Mouse (Mus musculus): ENCODE measurements around the gene Ror1. TPM values are rescaled to one million over a fixed set of nuclear protein-coding genes. Genes with fewer than 3 reads are reported as not detected.

The Ror1 gene
- polyA plus RNA-seq, 1 experiment from 2014 or later: 13.0 TPM

DNA sequence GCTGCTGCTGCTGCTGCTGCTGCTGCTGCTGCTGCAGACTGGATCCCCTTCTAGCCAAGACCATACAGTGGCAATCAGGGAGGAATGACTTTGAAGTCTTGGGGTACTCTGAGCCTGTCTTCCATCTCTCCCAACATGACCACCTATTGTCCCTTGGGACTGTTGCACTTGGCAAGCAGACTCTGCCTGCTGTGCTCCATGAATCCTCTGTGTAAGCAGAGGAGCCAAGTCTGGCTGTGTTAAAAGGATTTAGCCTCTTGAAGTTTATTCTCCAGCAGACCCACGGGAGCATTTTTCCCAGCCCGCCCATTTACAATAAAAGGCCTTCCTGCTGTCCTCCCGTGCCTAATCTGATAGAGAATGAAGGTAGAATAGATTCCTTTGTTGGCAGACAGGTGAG lies 327.2 kb downstream of the Ror1 start:
- no peak for ATAC-seq (ENCODE audit: insufficient number of reproducible peaks, insufficient read depth, low FRiP score, low read depth)
- WGBS: 16% methylated on average over 3 of the region's 3 CpGs

GRCm38 (mm10) chr4:100426101-100426500 lies 330.5 kb downstream of the Ror1 start:
- Histone ChIP-seq H3K9me3 (ENCODE audit: control insufficient read depth, low read depth, low read length) (no peaks in the 10 kb centered on the region), H3K4me3 (ENCODE audit: low read depth, low read length) (no peak overlapping the region), H3K27ac (ENCODE audit: low read length) (no peak overlapping the region), H3K9ac (replicated peaks; ENCODE audit: low read depth, low read length) (no peak overlapping the region), H3K36me3 (ENCODE audit: control insufficient read depth, insufficient read depth, low read length) (no peaks in the 10 kb centered on the region), H3K27me3 (ENCODE audit: control insufficient read depth, insufficient read depth, low read length) (no peaks in the 10 kb centered on the region), H3K4me2 (replicated peaks; ENCODE audit: low read depth, low read length) (no peak overlapping the region), H3K4me1 (ENCODE audit: control insufficient read depth, insufficient read depth, low read length) (peaks cover 19% of the 10 kb centered on the region)
- ATAC-seq (ENCODE audit: insufficient number of reproducible peaks, insufficient read depth, low FRiP score, low read depth): no peak
- 84% methylated on average over 1 of the region's 1 CpGs for WGBS

More for the DNA sequence above, 327.2 kb downstream of the Ror1 start:
- H3K27ac ChIP-seq (ENCODE audit: low read length): peak overlapping the region; percentile 27; the same call in 1 of the 2 replicates
- H3K4me1 ChIP-seq (ENCODE audit: control insufficient read depth, insufficient read depth, low read length): peaks cover 9% of the 10 kb centered on the region; the same call in 1 of the 2 replicates
- H3K9ac ChIP-seq (replicated peaks; ENCODE audit: low read depth, low read length): no peak overlapping the region
- no peaks in the 10 kb centered on the region for H3K9me3 ChIP-seq (ENCODE audit: control insufficient read depth, low read depth, low read length)
- H3K4me3 ChIP-seq (ENCODE audit: low read depth, low read length): no peak overlapping the region
- H3K27me3 ChIP-seq (ENCODE audit: control insufficient read depth, insufficient read depth, low read length): no peaks in the 10 kb centered on the region
- H3K4me2 ChIP-seq (replicated peaks; ENCODE audit: low read depth, low read length): no peak overlapping the region
- H3K36me3 ChIP-seq (ENCODE audit: control insufficient read depth, insufficient read depth, low read length): no peaks in the 10 kb centered on the region

DNA sequence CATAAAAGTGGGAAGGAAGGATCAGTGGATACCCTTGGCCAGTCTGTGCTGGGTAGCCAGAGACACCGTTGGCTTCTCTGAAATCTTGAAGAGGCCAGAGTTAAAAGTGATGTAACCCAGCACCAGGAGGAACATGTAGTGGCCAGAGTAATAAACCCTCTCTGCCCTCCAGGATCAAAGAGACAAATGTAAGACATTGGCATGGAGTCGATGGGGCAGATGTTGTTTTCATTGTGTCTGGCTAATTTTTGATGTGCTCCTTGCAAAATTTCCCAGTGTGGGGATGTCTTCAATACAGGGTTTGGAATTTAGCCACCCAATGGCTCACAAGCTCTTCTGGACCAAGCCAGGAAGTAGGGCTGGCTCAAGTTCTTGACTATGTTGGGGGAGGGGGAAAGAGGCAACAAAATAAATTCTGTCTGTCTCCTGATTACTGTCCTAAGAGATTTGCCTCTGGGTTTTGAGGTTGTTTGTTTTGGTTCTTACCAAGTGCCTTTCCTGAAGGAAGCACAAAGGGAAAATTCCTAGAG lies 333.8 kb downstream of the Ror1 start:
- 72% methylated on average over 2 of the region's 2 CpGs for WGBS
- H3K9me3 ChIP-seq (ENCODE audit: control insufficient read depth, low read depth, low read length): no peaks in the 10 kb centered on the region
- H3K4me3 ChIP-seq (ENCODE audit: low read depth, low read length): no peak overlapping the region
- H3K9ac ChIP-seq (replicated peaks; ENCODE audit: low read depth, low read length): no peak overlapping the region
- no peak for ATAC-seq (ENCODE audit: insufficient number of reproducible peaks, insufficient read depth, low FRiP score, low read depth)
- no peaks in the 10 kb centered on the region for H3K36me3 ChIP-seq (ENCODE audit: control insufficient read depth, insufficient read depth, low read length)
- H3K27me3 ChIP-seq (ENCODE audit: control insufficient read depth, insufficient read depth, low read length): no peaks in the 10 kb centered on the region
- H3K27ac ChIP-seq (ENCODE audit: low read length): no peak overlapping the region
- H3K4me1 ChIP-seq (ENCODE audit: control insufficient read depth, insufficient read depth, low read length): peaks cover 10% of the 10 kb centered on the region
- no peak overlapping the region for H3K4me2 ChIP-seq (replicated peaks; ENCODE audit: low read depth, low read length)

DNA sequence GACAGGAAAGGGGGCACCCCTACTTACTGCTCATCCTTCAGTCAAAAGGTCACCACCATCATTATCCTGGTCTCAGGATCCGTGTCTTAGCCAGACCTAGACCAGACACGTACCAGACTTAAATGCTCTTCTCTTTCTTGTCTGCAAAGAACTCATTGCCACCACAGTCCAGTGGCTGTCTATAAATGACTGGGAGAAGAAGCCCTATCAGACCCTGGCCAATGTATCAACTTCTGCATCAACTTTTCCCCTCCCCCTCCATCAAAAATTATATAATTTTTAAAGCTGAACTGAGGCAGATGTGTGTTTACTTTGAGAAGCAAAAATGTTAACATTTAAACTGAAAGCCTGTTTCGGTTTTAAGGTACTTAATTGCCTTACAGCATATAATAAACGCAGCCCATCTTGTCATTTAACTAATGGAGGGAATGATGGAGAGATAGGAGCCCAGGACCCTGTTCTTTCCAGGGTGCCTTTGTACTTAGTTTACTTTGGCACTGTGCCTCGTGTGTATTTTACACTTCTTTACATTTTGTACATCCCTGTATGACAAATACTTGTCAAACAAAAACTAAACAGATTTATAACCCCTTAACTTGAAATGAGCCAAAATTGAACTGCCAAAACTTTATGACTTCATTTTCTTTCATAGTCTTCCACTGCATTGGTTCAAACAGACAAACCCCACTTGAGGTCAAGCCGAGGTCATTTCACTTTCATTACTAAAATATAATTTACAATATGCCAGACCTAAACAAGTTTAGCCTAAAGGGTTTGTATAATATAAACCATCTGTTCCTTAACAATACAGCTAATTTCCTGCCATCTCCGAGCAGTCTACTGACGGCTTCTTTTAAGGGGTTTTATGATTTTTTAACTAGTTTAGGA lies 339.9 kb downstream of the Ror1 start:
- ATAC-seq (ENCODE audit: insufficient number of reproducible peaks, insufficient read depth, low FRiP score, low read depth): peak; percentile 90
- H3K27me3 ChIP-seq (ENCODE audit: control insufficient read depth, insufficient read depth, low read length): no peaks in the 10 kb centered on the region
- no peak overlapping the region for H3K9ac ChIP-seq (replicated peaks; ENCODE audit: low read depth, low read length)
- H3K9me3 ChIP-seq (ENCODE audit: control insufficient read depth, low read depth, low read length): no peaks in the 10 kb centered on the region; the same call in 1 of the 2 replicates
- peak overlapping the region; percentile 56; the same call in 1 of the 2 replicates for H3K27ac ChIP-seq (ENCODE audit: low read length)
- H3K4me2 ChIP-seq (replicated peaks; ENCODE audit: low read depth, low read length): no peak overlapping the region; the same call in 1 of the 2 replicates
- H3K4me3 ChIP-seq (ENCODE audit: low read depth, low read length): no peak overlapping the region
- no peaks in the 10 kb centered on the region for H3K36me3 ChIP-seq (ENCODE audit: control insufficient read depth, insufficient read depth, low read length)
- 19% methylated on average over 8 of the region's 8 CpGs for WGBS
- peaks cover 17% of the 10 kb centered on the region for H3K4me1 ChIP-seq (ENCODE audit: control insufficient read depth, insufficient read depth, low read length)

DNA sequence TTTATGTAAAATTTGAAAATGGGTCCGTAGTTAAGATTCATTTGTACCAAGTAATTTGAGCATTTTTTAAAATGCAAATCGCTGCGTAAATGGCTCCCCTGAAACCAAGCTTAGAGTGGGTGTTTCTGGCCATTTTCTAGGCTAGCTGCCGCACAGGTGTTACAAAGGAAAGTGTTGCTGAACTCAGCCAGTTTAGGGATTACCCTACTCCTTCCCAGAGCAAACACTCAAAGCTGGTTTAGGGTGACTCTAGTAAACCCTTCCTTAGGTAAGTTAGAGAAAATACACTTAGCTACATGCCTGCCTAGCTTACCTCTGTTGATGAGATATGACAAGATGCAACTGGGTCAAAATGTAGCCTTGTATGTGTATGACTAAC lies 340.6 kb downstream of the Ror1 start:
- Histone ChIP-seq H3K27ac (ENCODE audit: low read length) (peak overlapping the region; percentile 72; the same call in 1 of the 2 replicates), H3K36me3 (ENCODE audit: control insufficient read depth, insufficient read depth, low read length) (0 out of 2 replicates have a peak, but pooled peaks cover under 1% of the 10 kb centered on the region), H3K4me3 (ENCODE audit: low read depth, low read length) (no peak overlapping the region), H3K4me1 (ENCODE audit: control insufficient read depth, insufficient read depth, low read length) (peaks cover 17% of the 10 kb centered on the region), H3K27me3 (ENCODE audit: control insufficient read depth, insufficient read depth, low read length) (no peaks in the 10 kb centered on the region), H3K9me3 (ENCODE audit: control insufficient read depth, low read depth, low read length) (no peaks in the 10 kb centered on the region; the same call in 1 of the 2 replicates), H3K4me2 (replicated peaks; ENCODE audit: low read depth, low read length) (no peak overlapping the region), H3K9ac (replicated peaks; ENCODE audit: low read depth, low read length) (no peak overlapping the region)
- WGBS: 36% methylated on average over 4 of the region's 4 CpGs
- ATAC-seq (ENCODE audit: insufficient number of reproducible peaks, insufficient read depth, low FRiP score, low read depth): no peak

- Histone ChIP-seq H3K4me2 (replicated peaks; ENCODE audit: low read depth, low read length) (no peak overlapping the region), H3K27ac (ENCODE audit: low read length) (no peak overlapping the region), H3K27me3 (ENCODE audit: control insufficient read depth, insufficient read depth, low read length) (no peaks in the 10 kb centered on the region), H3K9me3 (ENCODE audit: control insufficient read depth, low read depth, low read length) (no peaks in the 10 kb centered on the region), H3K9ac (replicated peaks; ENCODE audit: low read depth, low read length) (no peak overlapping the region), H3K36me3 (ENCODE audit: control insufficient read depth, insufficient read depth, low read length) (no peaks in the 10 kb centered on the region), H3K4me1 (ENCODE audit: control insufficient read depth, insufficient read depth, low read length) (no peaks in the 10 kb centered on the region), H3K4me3 (ENCODE audit: low read depth, low read length) (no peak overlapping the region)
- WGBS: 43% methylated on average over 3 of the region's 3 CpGs
- no peak for ATAC-seq (ENCODE audit: insufficient number of reproducible peaks, insufficient read depth, low FRiP score, low read depth)
Measured at GRCm38 (mm10) chr4:100446897-100447296, 351.3 kb downstream of the Ror1 start.

DNA sequence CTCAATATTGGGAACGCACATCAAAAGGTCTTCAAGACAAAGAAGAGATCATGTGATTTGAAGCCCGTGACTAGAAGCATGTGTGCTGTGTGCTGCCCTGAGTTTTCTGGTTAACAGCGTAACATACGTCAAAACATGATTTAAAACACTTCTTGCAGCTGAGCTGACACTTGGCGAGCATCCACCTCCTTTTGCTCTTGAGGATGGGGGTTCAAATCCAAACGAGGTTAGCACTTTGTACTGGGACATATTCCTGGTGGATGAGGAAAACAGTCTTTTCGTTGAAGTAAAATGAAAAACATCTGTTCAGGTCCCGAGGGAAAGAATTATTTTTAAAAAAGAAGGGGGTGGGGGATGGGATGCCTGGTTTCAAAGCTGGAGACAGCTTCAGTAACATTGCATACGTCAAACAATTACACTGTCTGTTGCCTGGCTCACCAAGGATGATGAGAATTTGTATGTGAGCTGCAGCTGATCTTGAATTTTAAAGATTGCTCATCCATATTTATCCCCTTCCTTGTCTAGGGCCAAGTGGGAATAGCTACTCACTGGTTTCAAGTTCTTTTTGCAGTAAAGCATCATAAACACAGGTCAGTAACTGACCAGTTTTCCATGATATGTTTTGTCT lies 367.0 kb downstream of the Ror1 start:
- ATAC-seq (ENCODE audit: insufficient number of reproducible peaks, insufficient read depth, low FRiP score, low read depth): no peak
- Histone ChIP-seq H3K9me3 (ENCODE audit: control insufficient read depth, low read depth, low read length) (no peaks in the 10 kb centered on the region), H3K4me1 (ENCODE audit: control insufficient read depth, insufficient read depth, low read length) (no peaks in the 10 kb centered on the region), H3K36me3 (ENCODE audit: control insufficient read depth, insufficient read depth, low read length) (no peaks in the 10 kb centered on the region), H3K27me3 (ENCODE audit: control insufficient read depth, insufficient read depth, low read length) (no peaks in the 10 kb centered on the region), H3K4me3 (ENCODE audit: low read depth, low read length) (no peak overlapping the region), H3K4me2 (replicated peaks; ENCODE audit: low read depth, low read length) (no peak overlapping the region), H3K27ac (ENCODE audit: low read length) (no peak overlapping the region), H3K9ac (replicated peaks; ENCODE audit: low read depth, low read length) (no peak overlapping the region)
- 35% methylated on average over 9 of the region's 9 CpGs for WGBS

- Histone ChIP-seq H3K4me2 (replicated peaks; ENCODE audit: low read depth, low read length) (peak within 1 kb of the TSS; percentile 28), H3K27ac (ENCODE audit: low read length) (no peak within 1 kb of the TSS), H3K27me3 (ENCODE audit: control insufficient read depth, insufficient read depth, low read length) (no peaks in the 10 kb centered on the region), H3K4me3 (ENCODE audit: low read depth, low read length) (no peak within 1 kb of the TSS), H3K9me3 (ENCODE audit: control insufficient read depth, low read depth, low read length) (no peaks in the 10 kb centered on the region), H3K36me3 (ENCODE audit: control insufficient read depth, insufficient read depth, low read length) (no peaks in the 10 kb centered on the region), H3K4me1 (ENCODE audit: control insufficient read depth, insufficient read depth, low read length) (no peaks in the 10 kb centered on the region; the same call in 1 of the 2 replicates), H3K9ac (replicated peaks; ENCODE audit: low read depth, low read length) (no peak within 1 kb of the TSS)
- peak; percentile 82 for ATAC-seq (ENCODE audit: insufficient number of reproducible peaks, insufficient read depth, low FRiP score, low read depth)
- 25% methylated on average over 15 of the region's 15 CpGs for WGBS
Measured at GRCm38 (mm10) chr4:100478592-100479321, 383.2 kb downstream of the Ror1 start, which contains the start of gene Ube2u. Gene Ube2u (plus strand): TSS chr4:100478849.

Measured in stomach, embryonic 14.5 days (tissue).